Mouse (Mus musculus) hindlimb bud, embryonic 11.5 days (tissue): ENCODE measurements at regions not wholly inside any gene's neighbourhood (a gene's known extent, or its start where the extent isn't known, plus 50 kb on each side); places are given as distances from the start of the nearest gene placed in this dataset.
A peak's percentile ranks its signal among the peaks of the same experiment; 100 is the strongest.

Experiments
- DNase-seq: peaks from one replicate; pipeline ENCODE4 v3.0.0-alpha.2; 2012; ENCODE audit warnings: low read depth, low spot score; ENCODE audit errors: extremely low spot score

GRCm38 (mm10) chr9:92097806-92098205, 94.9 kb upstream of the Plscr5 start:
- no peak for DNase-seq

GRCm38 (mm10) chr9:92129504-92129903, 63.2 kb upstream of the Plscr5 start:
- no peak for DNase-seq

- DNase-seq = no peak
These were observed 62.3 kb upstream of the Plscr5 start for GRCm38 (mm10) chr9:92130445-92130844.

GRCm38 (mm10) chr9:92132440-92132839, 60.3 kb upstream of the Plscr5 start:
- DNase-seq = peak; percentile 20

- DNase-seq = no peak
These were observed 50.8 kb upstream of the Plscr5 start for GRCm38 (mm10) chr9:92141924-92142323.
